20 mouse cellular contexts compared by ENCODE assay signal in genomic region chr11:97896655-97897054, GRCm38 (mm10). TPM values are rescaled to one million over a fixed set of nuclear protein-coding genes. Genes with fewer than 3 reads are reported as not detected.
DNase-seq lines count a peak whose midpoint lies in the region; ATAC-seq and TF ChIP-seq lines count a peak whose summit lies in the region.
"Had no signal": no experiment of that assay in that cellular context is flagged by ENCODE, and none has a peak within 500 bp of the region (broad histone marks: within the 10 kb centered on the region; RNA-seq: fewer than 3 reads in every experiment).

No protein-coding gene starts in this region.

- intact Hi-C loops in heart, postnatal 14 days (cut with DNase I) = loop anchor here (5.0 kb wide), 1 partner anchor 181 kb away; no protein-coding TSS in a partner anchor

- no peak overlapping the region for H3K4me2 ChIP-seq in limb, embryonic 14.5 days (replicated peaks; ENCODE audit: low read depth, low read length, severe bottlenecking)
- H3K4me2 ChIP-seq in lung, postnatal 0 days (replicated peaks; ENCODE audit: low read depth, low read length) = no peak overlapping the region
- no peak overlapping the region for H3K4me2 ChIP-seq in stomach, postnatal 0 days (replicated peaks; ENCODE audit: low read depth)
- H3K4me2 ChIP-seq: embryonic facial prominence, embryonic 13.5 days; heart, embryonic 12.5 days; hindbrain, embryonic 13.5 days had no signal

- peak; percentile 25 for DNase-seq in heart, embryonic 10.5 days (ENCODE audit: low spot score)
- no peak for DNase-seq in heart, postnatal 14 days
- DNase-seq in limb, embryonic 14.5 days (ENCODE audit: low spot score) = peak; percentile 47
- no peak for DNase-seq in limb, embryonic 10.5 days (ENCODE audit: low spot score)
- DNase-seq in lung, postnatal 0 days (ENCODE audit: low spot score) = peak; percentile 57
- DNase-seq in lung, postnatal 14 days = no peak
- DNase-seq in NIH3T3 (ENCODE audit: low read depth) = peak; percentile 40
- no peak for DNase-seq in stomach, postnatal 0 days (ENCODE audit: low spot score)
- DNase-seq: adrenal gland, postnatal 10 days; cerebellum, adult 11 months; cerebellum, adult 9-10 months; cerebellum, postnatal 25 days; gastrocnemius, postnatal 36 days; heart, adult 18-20 months had no signal

- 74% methylated on average over 4 of the region's 4 CpGs for WGBS in heart, embryonic 10.5 days
- 61% methylated on average over 4 of the region's 4 CpGs for WGBS in limb, embryonic 14.5 days
- 83% methylated on average over 4 of the region's 4 CpGs for WGBS in limb, embryonic 10.5 days
- 44% methylated on average over 4 of the region's 4 CpGs for WGBS in lung, postnatal 0 days
- WGBS in stomach, postnatal 0 days = 45% methylated on average over 4 of the region's 4 CpGs

- no peaks in the 10 kb centered on the region for H3K27me3 ChIP-seq in heart, embryonic 10.5 days (ENCODE audit: insufficient read depth, poor library complexity, severe bottlenecking)
- H3K27me3 ChIP-seq in limb, embryonic 14.5 days (ENCODE audit: control insufficient read depth, insufficient read depth, low read length) = no peaks in the 10 kb centered on the region
- no peaks in the 10 kb centered on the region for H3K27me3 ChIP-seq in limb, embryonic 10.5 days (ENCODE audit: low read depth, poor library complexity, severe bottlenecking)
- no peaks in the 10 kb centered on the region for H3K27me3 ChIP-seq in lung, postnatal 0 days (replicated peaks; ENCODE audit: insufficient read depth, low read length)
- no peaks in the 10 kb centered on the region for H3K27me3 ChIP-seq in stomach, postnatal 0 days (ENCODE audit: control insufficient read depth, insufficient read depth, low read length)
- H3K27me3 ChIP-seq: embryonic facial prominence, embryonic 13.5 days; hindbrain, embryonic 13.5 days had no signal

- no peak for TF ChIP-seq POLR2A in limb, embryonic 14.5 days (IDR thresholded peaks at IDR 0.05; ENCODE audit: borderline replicate concordance, extremely low read depth, insufficient read depth, insufficient read length)

- no peak overlapping the region for H3K4me3 ChIP-seq in heart, embryonic 10.5 days
- H3K4me3 ChIP-seq in limb, embryonic 14.5 days (replicated peaks; ENCODE audit: low read length) = no peak overlapping the region
- H3K4me3 ChIP-seq in limb, embryonic 10.5 days = no peak overlapping the region
- H3K4me3 ChIP-seq in lung, postnatal 0 days (ENCODE audit: low read depth, low read length) = no peak overlapping the region
- H3K4me3 ChIP-seq in stomach, postnatal 0 days (ENCODE audit: low read depth, low read length) = no peak overlapping the region
- H3K4me3 ChIP-seq: embryonic facial prominence, embryonic 13.5 days; forebrain, embryonic 10.5 days; heart, embryonic 12.5 days; hindbrain, embryonic 13.5 days had no signal

- no peak for TF ChIP-seq EP300 in lung, postnatal 0 days (IDR thresholded peaks at IDR 0.05)
- no peak for TF ChIP-seq EP300 in stomach, postnatal 0 days (optimal IDR thresholded peaks at IDR 0.05)

- ATAC-seq in limb, embryonic 14.5 days (ENCODE audit: low FRiP score, low read depth) = no peak
- peak; percentile 28 for ATAC-seq in lung, postnatal 0 days
- no peak for ATAC-seq in stomach, postnatal 0 days (ENCODE audit: low FRiP score, low TSS enrichment)
- ATAC-seq: forebrain, embryonic 14.5 days; hindbrain, postnatal 0 days had no signal

- H3K4me1 ChIP-seq in heart, embryonic 10.5 days = no peaks in the 10 kb centered on the region
- H3K4me1 ChIP-seq in limb, embryonic 14.5 days (ENCODE audit: control insufficient read depth, insufficient read depth, low read length) = no peaks in the 10 kb centered on the region
- H3K4me1 ChIP-seq in limb, embryonic 10.5 days = 0 out of 2 replicates have a peak, but pooled peaks cover 4% of the 10 kb centered on the region
- no peaks in the 10 kb centered on the region for H3K4me1 ChIP-seq in lung, postnatal 0 days (ENCODE audit: insufficient read depth, low read depth, low read length)
- no peaks in the 10 kb centered on the region for H3K4me1 ChIP-seq in stomach, postnatal 0 days (replicated peaks; ENCODE audit: control insufficient read depth, insufficient read depth)
- H3K4me1 ChIP-seq: embryonic facial prominence, embryonic 13.5 days; forebrain, embryonic 10.5 days; heart, embryonic 12.5 days; hindbrain, embryonic 13.5 days had no signal

- no peak for TF ChIP-seq CTCF in lung, postnatal 0 days (IDR thresholded peaks at IDR 0.05)
- TF ChIP-seq CTCF in stomach, postnatal 0 days (IDR thresholded peaks at IDR 0.05; ENCODE audit: low read depth) = no peak

- H3K36me3 ChIP-seq in heart, embryonic 10.5 days = no peaks in the 10 kb centered on the region
- H3K36me3 ChIP-seq in limb, embryonic 14.5 days (ENCODE audit: control insufficient read depth, insufficient read depth, low read length) = no peaks in the 10 kb centered on the region
- H3K36me3 ChIP-seq in limb, embryonic 10.5 days = no peaks in the 10 kb centered on the region
- no peaks in the 10 kb centered on the region for H3K36me3 ChIP-seq in lung, postnatal 0 days (ENCODE audit: insufficient read depth, low read length)
- H3K36me3 ChIP-seq in stomach, postnatal 0 days (ENCODE audit: control insufficient read depth, insufficient read depth, low read length) = no peaks in the 10 kb centered on the region
- H3K36me3 ChIP-seq: embryonic facial prominence, embryonic 13.5 days; forebrain, embryonic 10.5 days; heart, embryonic 12.5 days; hindbrain, embryonic 13.5 days had no signal

- H3K9me3 ChIP-seq in heart, embryonic 10.5 days = no peaks in the 10 kb centered on the region
- H3K9me3 ChIP-seq in limb, embryonic 14.5 days (ENCODE audit: control insufficient read depth, low read length) = 0 out of 2 replicates have a peak, but pooled peaks cover 4% of the 10 kb centered on the region
- H3K9me3 ChIP-seq in limb, embryonic 10.5 days (replicated peaks) = no peaks in the 10 kb centered on the region
- no peaks in the 10 kb centered on the region for H3K9me3 ChIP-seq in lung, postnatal 0 days (ENCODE audit: low read length)
- no peaks in the 10 kb centered on the region for H3K9me3 ChIP-seq in stomach, postnatal 0 days (ENCODE audit: control insufficient read depth, low read length)
- H3K9me3 ChIP-seq: forebrain, embryonic 10.5 days; hindbrain, embryonic 13.5 days had no signal

- no peak overlapping the region for H3K9ac ChIP-seq in limb, embryonic 14.5 days (ENCODE audit: low read depth, low read length, severe bottlenecking)
- H3K9ac ChIP-seq in lung, postnatal 0 days (replicated peaks; ENCODE audit: low read depth) = no peak overlapping the region
- H3K9ac ChIP-seq in stomach, postnatal 0 days (ENCODE audit: low read length) = no peak overlapping the region
- H3K9ac ChIP-seq: embryonic facial prominence, embryonic 13.5 days; heart, embryonic 12.5 days; hindbrain, embryonic 13.5 days had no signal

- no peak overlapping the region for H3K27ac ChIP-seq in heart, embryonic 10.5 days
- no peak overlapping the region for H3K27ac ChIP-seq in limb, embryonic 14.5 days (replicated peaks; ENCODE audit: low read depth, low read length)
- no peak overlapping the region for H3K27ac ChIP-seq in limb, embryonic 10.5 days
- no peak overlapping the region for H3K27ac ChIP-seq in lung, postnatal 0 days (ENCODE audit: low read length)
- no peak overlapping the region for H3K27ac ChIP-seq in stomach, postnatal 0 days (replicated peaks)
- H3K27ac ChIP-seq: embryonic facial prominence, embryonic 13.5 days; forebrain, embryonic 10.5 days; hindbrain, embryonic 13.5 days; hindbrain, postnatal 0 days had no signal

RNA-seq across cellular contexts. Expression of gene Fbxo47, which starts 12.7 kb away (rescaled TPM):
- polyA plus RNA-seq in heart, embryonic 10.5 days (2016; fragmentation: Nextera tagmentation; extraction: Ambion mirVana) = 0.55 and 0.70 TPM in 2 replicates
- under 1 TPM; 0.17 to 0.37 TPM for total RNA-seq in heart, postnatal 14 days (2021)
- polyA plus RNA-seq in limb, embryonic 14.5 days (2012; rRNA removed) = 0.58 and 1.0 TPM in 2 replicates
- 0.22 and 0.82 TPM in 2 replicates for polyA plus RNA-seq in limb, embryonic 14.5 days (2014; fragmentation: Nextera tagmentation; extraction: Ambion mirVana)
- 0.50 and 0.60 TPM in 2 replicates for polyA plus RNA-seq in limb, embryonic 10.5 days (2016; fragmentation: Nextera tagmentation; extraction: Ambion mirVana)
- polyA plus RNA-seq in lung, postnatal 0 days (2015; fragmentation: Nextera tagmentation; extraction: Ambion mirVana) = 0.08 and 0.29 TPM in 2 replicates
- 0.29 and 0.34 TPM in 2 replicates for polyA plus RNA-seq in stomach, postnatal 0 days (2015; fragmentation: Nextera tagmentation; extraction: Ambion mirVana)
- total RNA-seq: gastrocnemius, postnatal 36 days had no signal

RNA-seq across cellular contexts. Expression of gene B230217C12Rik, which starts 56.1 kb away (rescaled TPM):
- 9.2 and 9.6 TPM in 2 replicates for polyA plus RNA-seq in heart, embryonic 10.5 days (2016; fragmentation: Nextera tagmentation; extraction: Ambion mirVana)
- 1 to 10 TPM in 1 of 2 experiments, under 1 TPM in 1; 0.95 to 1.1 TPM for total RNA-seq in heart, postnatal 14 days (2021)
- 12.4 and 13.3 TPM in 2 replicates for polyA plus RNA-seq in limb, embryonic 14.5 days (2012; rRNA removed)
- polyA plus RNA-seq in limb, embryonic 14.5 days (2014; fragmentation: Nextera tagmentation; extraction: Ambion mirVana) = 5.3 and 7.2 TPM in 2 replicates
- polyA plus RNA-seq in limb, embryonic 10.5 days (2016; fragmentation: Nextera tagmentation; extraction: Ambion mirVana) = 10.9 and 14.0 TPM in 2 replicates
- polyA plus RNA-seq in lung, postnatal 0 days (2015; fragmentation: Nextera tagmentation; extraction: Ambion mirVana) = 1.3 and 1.5 TPM in 2 replicates
- 1.1 and 1.9 TPM in 2 replicates for polyA plus RNA-seq in stomach, postnatal 0 days (2015; fragmentation: Nextera tagmentation; extraction: Ambion mirVana)

Comparison
In these comparisons a context has a peak if more than half of its experiments do, and no peak if none do; other contexts are left out.
1. DNase-seq: peak in heart, embryonic 10.5 days (single experiment), limb, embryonic 14.5 days (single experiment), lung, postnatal 0 days (single experiment) and NIH3T3 (single experiment); none in heart, postnatal 14 days (0 of 2), limb, embryonic 10.5 days (single experiment), lung, postnatal 14 days (single experiment) and stomach, postnatal 0 days (single experiment).